Mouse (Mus musculus): ENCODE measurements around the gene Kmo. TPM values are rescaled to one million over a fixed set of nuclear protein-coding genes. Genes with fewer than 3 reads are reported as not detected.

The Kmo gene
- total RNA-seq, 1 experiment from 2014 or later = 2.3 TPM

DNA sequence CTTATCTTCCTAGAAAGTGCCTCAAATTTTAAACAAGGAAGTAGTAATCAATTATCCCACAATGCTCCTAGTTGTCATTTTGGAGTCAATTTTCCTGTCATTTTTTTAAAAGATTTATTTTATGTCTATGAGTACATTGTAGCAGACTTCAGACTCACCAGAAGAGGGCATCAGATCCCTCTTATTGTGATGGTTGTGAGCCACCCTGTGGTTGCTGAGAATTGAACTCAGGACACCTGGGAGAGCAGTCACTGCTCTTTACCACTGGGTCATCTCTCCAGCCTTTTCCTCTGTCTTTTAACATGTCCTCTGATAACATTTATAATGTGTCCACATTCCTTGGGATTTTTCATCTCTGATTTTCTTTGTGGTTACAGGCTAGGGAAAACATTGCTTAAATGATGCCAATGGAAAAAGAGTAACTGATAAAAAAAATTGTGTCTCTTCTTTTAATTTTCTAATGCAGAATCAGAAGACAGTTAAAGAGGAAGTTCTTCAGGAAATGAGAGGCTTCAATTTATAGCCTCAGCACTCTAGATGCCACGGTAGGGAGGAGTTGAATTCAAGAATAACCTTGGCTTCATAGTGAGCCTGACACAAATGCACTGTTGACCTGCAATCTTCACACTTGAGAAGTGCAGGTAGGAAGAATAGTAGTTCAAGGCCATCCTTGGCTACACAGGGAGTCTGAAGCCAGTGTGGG is 6.0 kb downstream of the Kmo start:
- peak; percentile 30; a peak in 3 of 4 replicates for ATAC-seq (replicated peaks in 1 of 2; ENCODE audit: insufficient read depth in 1 of 2, low FRiP score in 2 of 2, low TSS enrichment in 1 of 2, low read depth in 1 of 2, poor library complexity in 2 of 2, severe bottlenecking in 2 of 2)

DNA sequence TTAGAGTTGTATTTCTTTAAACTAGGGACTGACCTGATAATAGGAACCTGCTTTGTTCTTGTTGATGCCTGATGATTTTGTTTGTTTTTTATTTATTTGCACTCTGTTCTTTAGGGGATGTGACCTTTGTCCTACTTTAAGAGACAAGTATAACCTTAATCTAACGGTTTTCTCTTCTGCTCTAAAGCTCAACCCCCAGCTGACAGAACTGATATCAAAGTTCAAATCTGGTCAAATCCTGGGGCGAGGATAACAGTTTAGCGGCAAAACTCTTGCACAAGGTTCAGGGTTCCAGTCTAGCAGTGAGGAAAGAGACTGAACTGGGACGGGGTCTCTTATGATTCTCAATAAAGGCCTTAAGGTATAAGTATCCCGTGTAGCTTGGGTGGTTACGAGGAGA is 9.1 kb downstream of the Kmo start:
- ATAC-seq (replicated peaks in 1 of 2; ENCODE audit: insufficient read depth in 1 of 2, low FRiP score in 2 of 2, low TSS enrichment in 1 of 2, low read depth in 1 of 2, poor library complexity in 2 of 2, severe bottlenecking in 2 of 2) = no peak

DNA sequence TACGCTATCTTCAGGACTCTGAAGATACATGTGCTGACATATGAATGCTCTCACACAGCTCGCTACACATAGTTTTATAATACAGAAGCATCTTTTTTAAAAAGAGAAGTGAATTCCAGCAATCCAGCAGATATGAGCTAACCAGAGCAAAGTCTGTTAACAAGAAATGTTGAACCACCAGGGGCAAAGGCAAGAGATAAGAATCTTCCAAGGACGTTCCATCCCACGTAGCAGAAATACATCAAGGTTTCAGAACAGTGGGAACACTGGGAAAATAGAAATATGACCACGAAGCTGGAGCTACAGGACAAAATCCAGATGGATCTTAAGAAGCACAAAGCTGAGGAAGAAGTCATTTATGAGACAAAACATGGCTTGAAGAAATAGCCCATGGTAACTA is 10.2 kb downstream of the Kmo start:
- no peak for ATAC-seq (replicated peaks in 1 of 2; ENCODE audit: insufficient read depth in 1 of 2, low FRiP score in 2 of 2, low TSS enrichment in 1 of 2, low read depth in 1 of 2, poor library complexity in 2 of 2, severe bottlenecking in 2 of 2)

DNA sequence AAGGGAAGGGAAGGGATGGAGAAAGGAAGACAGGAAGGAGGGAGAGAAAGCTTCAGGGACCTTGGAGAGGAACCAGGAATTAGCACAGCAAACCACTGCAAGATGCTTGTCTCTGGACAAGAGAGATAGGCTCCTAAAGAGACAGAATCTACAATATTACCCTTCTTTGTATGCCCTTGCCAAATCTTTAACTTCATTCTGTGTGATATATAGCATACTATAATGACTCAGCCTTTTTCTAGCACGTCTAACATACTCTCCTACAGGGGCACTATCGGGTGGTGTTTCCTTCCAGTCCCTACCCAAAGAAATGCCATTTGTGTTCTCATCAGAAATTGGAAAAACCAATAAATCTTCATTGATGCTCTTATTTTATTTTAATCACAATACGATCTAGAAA is 10.9 kb downstream of the Kmo start:
- no peak for ATAC-seq (replicated peaks in 1 of 2; ENCODE audit: insufficient read depth in 1 of 2, low FRiP score in 2 of 2, low TSS enrichment in 1 of 2, low read depth in 1 of 2, poor library complexity in 2 of 2, severe bottlenecking in 2 of 2)

DNA sequence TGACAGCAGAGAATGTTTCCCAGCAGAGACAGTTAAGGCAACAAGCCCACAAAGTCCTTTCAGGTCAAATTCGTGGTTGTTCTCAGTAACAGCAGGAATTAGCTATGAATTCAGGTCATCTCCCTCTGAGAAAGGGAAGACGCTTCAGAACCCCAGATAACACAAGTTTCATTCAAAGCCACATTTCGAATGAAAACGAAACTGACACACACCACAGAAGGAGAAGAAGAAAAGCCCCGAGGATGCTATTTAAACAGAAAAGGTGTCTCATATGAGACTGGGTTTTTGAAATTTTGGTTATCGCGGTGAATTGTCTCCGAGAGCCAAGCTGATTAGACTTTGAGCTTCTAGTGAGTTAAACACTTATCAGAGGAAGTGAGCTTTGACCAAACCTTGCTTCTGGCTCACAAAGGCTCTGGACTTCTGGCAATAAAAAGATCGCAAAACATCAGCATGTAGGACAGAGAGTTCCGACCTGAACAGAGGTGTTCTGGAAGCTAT is 11.6 kb downstream of the Kmo start:
- peak; percentile 49 to 54 for ATAC-seq (replicated peaks in 1 of 2; ENCODE audit: insufficient read depth in 1 of 2, low FRiP score in 2 of 2, low TSS enrichment in 1 of 2, low read depth in 1 of 2, poor library complexity in 2 of 2, severe bottlenecking in 2 of 2)

DNA sequence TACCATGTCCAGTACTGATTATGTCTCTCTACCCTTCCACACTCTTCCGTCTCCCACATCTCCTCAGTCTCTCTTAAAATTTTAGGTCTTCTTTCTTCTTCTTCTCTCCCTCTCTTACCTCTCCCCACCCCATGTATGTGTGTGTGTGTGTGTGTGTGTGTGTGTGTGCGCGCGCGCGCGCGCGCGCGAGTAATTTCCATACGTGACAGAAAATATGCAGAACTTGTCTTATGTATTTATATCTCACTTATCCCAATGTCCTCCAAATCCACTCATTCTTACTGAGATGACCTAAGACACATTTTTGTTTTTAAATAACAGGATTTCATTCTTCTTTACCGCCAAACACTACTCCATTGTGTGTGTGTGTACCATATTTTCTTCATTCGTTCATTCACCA is 12.3 kb downstream of the Kmo start:
- no peak for ATAC-seq (replicated peaks in 1 of 2; ENCODE audit: insufficient read depth in 1 of 2, low FRiP score in 2 of 2, low TSS enrichment in 1 of 2, low read depth in 1 of 2, poor library complexity in 2 of 2, severe bottlenecking in 2 of 2)

DNA sequence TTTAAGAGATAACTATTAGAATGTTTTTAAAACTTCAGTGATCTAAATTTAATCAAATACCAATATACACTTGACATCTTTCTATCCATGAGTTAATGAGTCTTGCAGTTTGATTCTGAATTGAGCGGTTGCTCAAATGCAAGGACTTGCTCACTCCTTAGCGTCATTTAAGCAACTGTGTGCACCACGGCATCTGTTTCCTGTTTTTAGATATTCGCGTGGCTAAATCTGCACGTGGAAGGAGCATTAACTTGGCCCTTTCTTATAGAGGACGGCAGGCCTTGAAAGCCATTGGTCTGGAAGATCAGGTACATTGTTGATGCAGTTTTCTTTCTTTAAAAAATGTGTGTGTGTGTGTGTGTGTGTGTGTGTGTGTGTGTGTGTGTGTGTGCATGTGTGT is 17.5 kb downstream of the Kmo start:
- ATAC-seq (replicated peaks in 1 of 2; ENCODE audit: insufficient read depth in 1 of 2, low FRiP score in 2 of 2, low TSS enrichment in 1 of 2, low read depth in 1 of 2, poor library complexity in 2 of 2, severe bottlenecking in 2 of 2) = peak; percentile 61 to 86; a peak in 3 of 4 replicates

DNA sequence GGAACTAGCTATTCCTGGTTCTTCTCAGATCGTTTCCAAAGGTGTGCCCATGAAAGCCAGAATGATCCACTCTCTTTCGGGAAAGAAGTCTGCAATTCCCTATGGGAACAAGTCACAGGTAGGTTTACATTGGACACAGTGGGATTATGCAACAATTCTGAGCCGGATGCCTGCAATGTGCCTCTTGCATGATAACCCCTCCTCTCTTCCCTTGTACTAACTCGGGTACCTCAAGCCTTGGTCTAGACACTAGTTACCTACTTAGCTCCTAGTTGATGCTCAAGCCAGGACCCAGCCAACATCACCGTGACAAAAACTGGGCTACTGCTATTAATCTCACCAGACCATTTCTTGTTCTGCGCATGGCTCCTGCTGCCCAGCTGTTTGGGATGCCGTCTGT is 18.9 kb downstream of the Kmo start:
- ATAC-seq (replicated peaks in 1 of 2; ENCODE audit: insufficient read depth in 1 of 2, low FRiP score in 2 of 2, low TSS enrichment in 1 of 2, low read depth in 1 of 2, poor library complexity in 2 of 2, severe bottlenecking in 2 of 2) = no peak

DNA sequence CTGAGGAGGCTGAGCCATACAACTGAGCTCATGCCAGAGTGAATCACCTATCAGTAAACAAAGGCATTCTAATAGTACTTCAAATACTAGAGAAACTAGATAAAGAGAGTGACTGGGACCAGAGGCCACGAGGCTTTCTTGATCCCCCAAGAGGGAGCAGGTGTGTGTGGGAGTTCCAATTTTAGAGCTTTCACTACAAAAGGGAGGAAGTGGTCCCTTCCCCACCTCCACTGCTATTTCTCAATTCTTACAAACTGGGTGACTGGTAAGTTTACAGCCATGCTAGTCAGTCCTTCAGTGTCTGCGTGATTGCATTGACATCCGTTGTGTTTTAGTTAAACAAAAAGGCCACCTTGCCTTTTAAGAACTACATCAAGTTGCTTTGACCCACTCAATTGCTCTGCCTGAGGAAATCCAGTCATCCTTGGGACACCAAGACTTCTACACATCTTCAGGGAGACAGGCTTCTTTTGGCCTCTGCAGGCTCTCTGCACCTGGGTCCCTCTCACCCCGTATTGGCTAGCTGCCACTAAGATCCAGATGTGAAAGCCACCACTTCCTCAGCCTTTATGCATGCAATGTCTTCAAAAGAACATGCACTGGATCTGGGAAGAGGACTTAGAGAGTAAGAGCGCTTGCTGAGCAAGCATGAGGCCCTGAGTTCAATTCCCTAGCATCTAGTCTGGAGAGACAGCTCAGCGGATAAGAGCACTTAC is 20.4 kb downstream of the Kmo start:
- ATAC-seq (replicated peaks in 1 of 2; ENCODE audit: insufficient read depth in 1 of 2, low FRiP score in 2 of 2, low TSS enrichment in 1 of 2, low read depth in 1 of 2, poor library complexity in 2 of 2, severe bottlenecking in 2 of 2) = peak; percentile 6 to 37; a peak in 2 of 4 replicates

DNA sequence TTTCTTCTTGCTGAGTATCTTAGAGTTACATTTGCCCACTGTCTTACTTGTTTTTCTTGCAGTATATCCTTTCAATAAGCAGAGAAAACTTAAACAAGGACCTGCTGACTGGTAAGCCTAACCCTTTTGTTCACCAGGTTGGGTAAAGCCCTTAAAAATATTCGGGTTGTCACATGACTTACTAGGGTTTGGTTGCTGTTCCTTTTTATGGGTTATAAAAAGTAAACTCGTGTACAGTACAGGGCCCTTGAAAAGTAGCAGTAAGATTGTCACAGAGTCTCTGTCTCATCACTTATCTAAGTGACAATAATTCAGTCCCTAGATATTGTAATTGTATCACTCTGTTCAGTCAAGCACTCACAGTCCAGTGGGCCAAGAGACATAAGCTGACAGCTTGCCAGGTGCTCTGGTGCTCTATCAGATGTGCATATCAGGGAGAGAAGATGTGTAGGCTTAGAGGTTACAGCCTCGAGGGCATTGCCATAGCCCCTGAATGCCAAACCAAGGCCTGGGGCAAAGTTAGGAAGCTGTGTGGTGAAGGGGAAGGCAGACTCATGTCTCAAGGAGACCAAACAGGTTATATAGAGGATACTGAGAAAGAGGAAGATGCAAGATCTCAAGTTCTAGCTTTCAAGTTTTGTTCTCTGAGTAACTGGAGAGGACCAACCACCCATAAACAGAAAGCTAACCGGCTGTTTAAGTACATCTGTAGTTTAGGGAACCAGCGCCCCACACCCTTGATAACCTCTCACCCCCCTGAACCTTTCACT is 23.5 kb downstream of the Kmo start:
- ATAC-seq (replicated peaks in 1 of 2; ENCODE audit: insufficient read depth in 1 of 2, low FRiP score in 2 of 2, low TSS enrichment in 1 of 2, low read depth in 1 of 2, poor library complexity in 2 of 2, severe bottlenecking in 2 of 2) = peak in 1 of 2 experiments; percentile 53; a peak in 2 of 4 replicates

DNA sequence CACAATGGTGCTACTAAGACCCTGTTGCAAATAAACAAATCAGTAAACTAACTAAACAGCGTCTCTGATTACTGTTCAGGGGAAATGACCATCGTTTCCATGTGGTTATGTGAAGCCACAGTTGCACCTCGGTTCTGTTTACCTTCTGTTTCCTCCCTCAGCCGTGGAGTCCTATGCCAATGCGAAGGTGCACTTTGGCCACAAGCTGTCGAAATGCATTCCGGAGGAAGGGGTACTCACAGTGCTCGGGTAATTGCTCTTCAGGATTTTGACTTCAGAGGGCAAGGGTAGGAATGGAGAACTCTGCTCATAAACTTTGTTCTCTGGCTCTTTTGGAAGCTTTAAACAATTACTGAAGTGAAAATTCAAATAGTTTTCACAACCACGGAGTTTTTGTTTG is 26.8 kb downstream of the Kmo start:
- ATAC-seq (replicated peaks in 1 of 2; ENCODE audit: insufficient read depth in 1 of 2, low FRiP score in 2 of 2, low TSS enrichment in 1 of 2, low read depth in 1 of 2, poor library complexity in 2 of 2, severe bottlenecking in 2 of 2) = peak; percentile 70 to 84

DNA sequence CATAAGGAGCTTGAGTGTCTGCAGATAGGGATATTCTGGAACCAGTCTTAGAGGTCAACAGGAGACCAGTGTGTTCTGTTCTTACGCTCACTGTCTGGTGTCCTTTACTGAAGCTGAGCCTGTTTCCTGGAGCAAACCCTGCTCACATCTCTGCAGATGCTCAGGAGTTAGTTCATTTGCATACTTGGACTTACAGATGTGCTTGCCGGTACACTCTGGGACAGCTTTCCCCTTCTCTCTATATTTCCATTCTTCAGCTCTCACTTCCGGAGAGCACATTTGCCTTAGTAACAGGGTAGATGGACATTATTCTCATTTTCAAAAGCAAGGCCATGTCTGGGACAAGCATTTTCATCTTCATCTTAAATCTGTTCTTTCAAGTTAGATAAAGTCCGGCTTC is 28.4 kb downstream of the Kmo start:
- ATAC-seq (replicated peaks in 1 of 2; ENCODE audit: insufficient read depth in 1 of 2, low FRiP score in 2 of 2, low TSS enrichment in 1 of 2, low read depth in 1 of 2, poor library complexity in 2 of 2, severe bottlenecking in 2 of 2) = no peak

DNA sequence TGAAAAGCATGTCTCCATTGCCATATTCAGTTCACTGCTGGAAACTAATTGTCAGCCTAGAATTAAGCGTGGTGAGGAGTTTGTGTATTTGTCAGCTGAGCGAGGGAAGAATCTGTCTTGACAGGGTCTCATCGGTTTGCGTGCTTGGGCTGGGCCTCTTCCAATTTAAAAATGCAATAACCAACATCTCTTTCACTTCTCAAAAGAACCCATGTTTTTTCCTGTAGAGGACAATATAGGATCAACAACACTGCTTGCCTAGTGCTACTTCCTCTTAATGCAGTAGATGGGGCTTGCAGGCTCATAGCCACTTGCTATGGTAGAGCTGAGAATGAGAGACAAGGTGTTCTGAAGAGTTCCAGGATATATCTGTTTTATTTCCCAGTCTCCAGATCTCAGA is 39.7 kb downstream of the Kmo start:
- ATAC-seq (replicated peaks in 1 of 2; ENCODE audit: insufficient read depth in 1 of 2, low FRiP score in 2 of 2, low TSS enrichment in 1 of 2, low read depth in 1 of 2, poor library complexity in 2 of 2, severe bottlenecking in 2 of 2) = peak; percentile 46 to 48; a peak in 2 of 4 replicates

DNA sequence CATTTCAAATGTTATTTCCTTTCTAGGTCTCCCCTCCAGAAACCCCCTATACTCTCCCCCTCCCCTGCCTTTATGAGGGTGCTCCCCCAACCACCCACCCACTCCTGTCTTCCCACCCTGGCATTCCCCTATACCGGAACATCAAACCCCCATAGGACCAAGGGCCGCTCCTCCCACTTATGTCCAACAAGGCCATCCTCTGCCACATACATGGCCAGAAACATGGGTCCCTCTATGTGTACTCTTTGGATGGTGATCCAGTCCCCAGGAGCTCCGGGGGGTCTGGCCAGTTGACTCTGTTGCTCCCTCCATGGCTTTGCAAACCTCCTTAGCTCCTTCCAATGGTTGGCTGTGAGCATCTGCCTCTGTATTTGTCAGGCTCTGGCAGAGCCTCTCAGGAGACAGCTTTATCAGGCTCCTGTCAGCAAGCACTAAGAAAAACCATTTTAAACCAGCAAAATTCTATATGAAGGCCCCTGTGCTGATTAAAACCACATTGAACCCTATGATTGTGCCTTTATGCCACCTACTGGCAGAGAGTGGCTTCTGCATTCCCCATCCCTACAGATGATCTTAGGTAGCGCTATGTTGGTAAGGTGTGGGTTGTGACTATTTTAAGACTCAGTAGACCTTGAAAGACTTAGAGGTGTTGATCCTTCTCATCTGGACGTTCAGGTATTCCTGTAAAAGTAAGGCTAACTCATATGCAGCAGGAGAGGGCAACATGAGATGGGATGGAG is 48.7 kb downstream of the Kmo start:
- peak; percentile 92 to 94 for ATAC-seq (replicated peaks in 1 of 2; ENCODE audit: insufficient read depth in 1 of 2, low FRiP score in 2 of 2, low TSS enrichment in 1 of 2, low read depth in 1 of 2, poor library complexity in 2 of 2, severe bottlenecking in 2 of 2)

DNA sequence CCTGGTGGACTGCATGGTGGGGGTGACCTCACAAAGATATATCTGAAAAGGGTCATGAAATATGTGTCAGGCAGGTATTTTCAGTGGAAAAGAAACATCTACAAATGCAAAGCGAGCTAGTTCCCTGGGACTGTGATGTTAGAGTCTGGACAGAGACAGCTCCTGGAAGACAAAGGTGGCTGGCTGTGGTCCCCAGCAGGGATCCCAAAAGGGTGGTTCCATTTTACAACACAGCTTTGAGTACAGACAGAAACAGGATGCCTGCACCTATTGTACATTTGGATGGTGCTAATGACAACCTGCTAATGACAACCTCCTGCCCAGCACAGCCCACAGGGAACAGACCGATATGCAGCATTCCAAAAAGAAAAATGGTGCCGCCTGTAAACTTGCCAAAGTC is 49.3 kb downstream of the Kmo start:
- no peak for ATAC-seq (replicated peaks in 1 of 2; ENCODE audit: insufficient read depth in 1 of 2, low FRiP score in 2 of 2, low TSS enrichment in 1 of 2, low read depth in 1 of 2, poor library complexity in 2 of 2, severe bottlenecking in 2 of 2)

DNA sequence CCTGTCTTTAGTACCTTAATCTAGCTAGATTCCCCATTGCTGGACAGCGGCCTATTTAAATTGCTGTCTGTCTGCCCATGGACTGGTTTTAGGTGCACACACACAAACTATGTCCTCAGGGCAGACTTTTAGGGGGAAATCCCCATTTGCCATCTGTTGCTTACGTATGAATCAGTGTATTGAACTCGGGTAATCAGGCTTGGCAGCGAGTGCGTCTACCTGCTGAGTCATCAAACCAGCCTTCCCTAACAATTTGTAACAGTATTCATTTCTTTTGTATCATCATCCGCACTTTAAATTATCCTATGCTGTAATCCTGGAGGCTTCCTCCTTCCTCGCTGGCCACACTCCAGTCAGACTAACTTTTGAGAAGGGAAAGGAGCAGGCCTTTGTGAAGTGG is 49.9 kb downstream of the Kmo start:
- no peak for ATAC-seq (replicated peaks in 1 of 2; ENCODE audit: insufficient read depth in 1 of 2, low FRiP score in 2 of 2, low TSS enrichment in 1 of 2, low read depth in 1 of 2, poor library complexity in 2 of 2, severe bottlenecking in 2 of 2)

DNA sequence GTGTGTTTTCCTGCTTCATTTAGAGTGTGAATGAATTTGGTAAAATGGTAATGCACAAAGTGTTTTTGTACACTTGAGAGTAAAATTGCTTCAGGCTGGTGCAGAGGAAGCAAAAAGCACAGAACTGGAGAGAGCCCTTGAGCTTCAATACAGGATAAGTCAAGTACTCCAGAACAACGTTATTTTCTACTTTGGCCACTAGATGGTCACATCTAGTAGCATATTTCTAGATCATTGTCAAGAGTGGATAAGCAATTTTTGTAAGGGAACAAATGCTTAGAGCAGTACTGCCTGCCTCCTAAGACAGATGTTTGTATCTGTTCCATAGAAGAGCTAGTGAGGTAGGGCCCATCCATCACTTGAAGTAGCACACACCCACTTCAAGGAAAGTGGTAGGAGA is 51.4 kb downstream of the Kmo start:
- ATAC-seq (replicated peaks in 1 of 2; ENCODE audit: insufficient read depth in 1 of 2, low FRiP score in 2 of 2, low TSS enrichment in 1 of 2, low read depth in 1 of 2, poor library complexity in 2 of 2, severe bottlenecking in 2 of 2) = peak in 1 of 2 experiments; percentile 25; a peak in 1 of 4 replicates
